Mouse (Mus musculus) spleen, adult 2 months (tissue): ENCODE measurements around the gene Arhgef9.

Source experiments
- CTCF ChIP-seq: fragments of 200-500 bp; IDR thresholded peaks from 2 replicates; pipeline ENCODE4 v1.5.1; 2011; ENCODE audit warnings: mild to moderate bottlenecking, inconsistent platforms; ENCODE audit not compliant: insufficient read depth, insufficient read length, insufficient replicate concordance; ENCODE audit errors: extremely low read depth
- POLR2A ChIP-seq: fragments of 200-500 bp; IDR thresholded peaks from 2 replicates; pipeline ENCODE4 v1.6.1; 2011; ENCODE audit warnings: low read depth, low read length, inconsistent platforms

DNA sequence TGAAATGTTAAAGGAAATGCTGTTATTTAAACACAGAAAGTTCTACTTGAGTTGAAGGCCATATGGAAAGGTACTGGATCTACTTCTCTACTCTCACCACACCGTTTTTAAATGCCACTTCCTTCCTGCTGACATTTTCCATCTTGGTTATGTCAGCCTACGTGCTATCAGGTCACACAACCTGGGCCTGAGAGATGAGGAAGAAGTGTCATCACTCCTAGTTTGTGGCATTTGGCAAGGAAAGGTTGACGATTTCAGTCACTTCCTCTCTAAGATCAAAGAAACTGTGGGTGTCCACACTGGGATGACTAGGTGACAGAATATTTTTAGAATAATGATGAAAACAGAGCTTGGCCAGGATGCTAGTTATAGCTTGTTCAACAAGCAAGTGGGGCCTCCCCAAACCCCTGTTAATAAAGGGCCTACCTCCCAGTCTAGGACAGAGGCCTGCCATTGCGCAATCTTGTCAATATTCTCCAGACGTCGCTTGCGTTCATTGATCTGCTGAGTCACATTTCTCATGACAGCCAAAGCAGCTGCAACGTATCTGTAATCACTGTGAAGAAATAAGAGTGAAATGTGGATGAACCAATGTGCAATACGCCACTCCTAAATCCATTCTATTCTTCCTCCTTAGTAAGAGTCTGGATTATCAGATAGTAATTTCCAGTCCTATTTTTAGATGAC, 119.5 kb downstream of the Arhgef9 start:
- no peak for TF ChIP-seq CTCF
- no peak for TF ChIP-seq POLR2A
